Mouse (Mus musculus) hindbrain, embryonic 15.5 days (tissue): Measurements from ENCODE around the gene Fam217a. TPM values are rescaled to one million over a fixed set of nuclear protein-coding genes. Genes with fewer than 3 reads are reported as not detected.
"Not testable (repeated sequence)": the region's sequence is repeated elsewhere in the genome, so short reads cannot be mapped to it uniquely, and the experiment has no call there.

Experiments
- ATAC-seq: fragments of 200-750 bp; cut with Nextera tagmentation; 2 replicates; pipeline ENCODE4 v1.8.0; 2017; ENCODE audit warnings: low read depth, moderate number of reproducible peaks, moderate TSS enrichment; ENCODE audit not compliant: low FRiP score
- H3K27ac ChIP-seq: fragments of 300-500 bp; sonication (generic); replicated peaks from 2 replicates; pipeline ENCODE4 v1.5.1; 2015; ENCODE audit warnings: mild to moderate bottlenecking, inconsistent platforms
- H3K27me3 ChIP-seq: fragments of 300-500 bp; sonication (generic); 2 replicates; pipeline ENCODE4 v1.6.1; 2015; ENCODE audit warnings: control low read depth, inconsistent platforms
- H3K36me3 ChIP-seq: fragments of 300-500 bp; sonication (generic); 2 replicates; pipeline ENCODE4 v1.6.1; 2015; ENCODE audit warnings: control low read depth, inconsistent platforms
- H3K4me1 ChIP-seq: fragments of 300-500 bp; sonication (generic); replicated peaks from 2 replicates; pipeline ENCODE4 v1.6.1; 2015; ENCODE audit warnings: control low read depth, inconsistent platforms
- H3K4me2 ChIP-seq: fragments of 300-500 bp; sonication (generic); 2 replicates; pipeline ENCODE4 v1.6.1; 2015; ENCODE audit warnings: moderate library complexity, mild to moderate bottlenecking, inconsistent platforms
- H3K4me3 ChIP-seq: fragments of 300-500 bp; sonication (generic); 2 replicates; pipeline ENCODE4 v1.5.1; 2015; ENCODE audit warnings: mild to moderate bottlenecking, inconsistent platforms
- H3K9ac ChIP-seq: fragments of 300-500 bp; sonication (generic); 2 replicates; pipeline ENCODE4 v1.6.1; 2015; ENCODE audit warnings: inconsistent platforms
- H3K9me3 ChIP-seq: fragments of 300-500 bp; sonication (generic); 2 replicates; pipeline ENCODE4 v1.6.1; 2016; ENCODE audit warnings: control low read depth, inconsistent platforms
- WGBS: fragments of 180-500 bp; shearing (Covaris S2); methylation state at CpG from one replicate; pipeline ENCODE4 v1.1.7; 2015; 5-methylcytosine and 5-hydroxymethylcytosine counted together
- polyA plus RNA-seq: library from polyadenylated mRNA; unstranded; fragments of >200 nt; fragmentation: Nextera tagmentation; extraction: Ambion mirVana; gene quantifications from 2 replicates; pipeline ENCODE4 v1.2.1, GENCODE M21; 2015

The Fam217a gene
- polyA plus RNA-seq, 1 experiment from 2014 or later, result 0.82 TPM

- H3K36me3 ChIP-seq, H3K4me1 ChIP-seq, H3K27ac ChIP-seq, H3K27me3 ChIP-seq, H3K4me3 ChIP-seq, H3K9ac ChIP-seq, H3K9me3 ChIP-seq, ATAC-seq, H3K4me2 ChIP-seq: not testable (repeated sequence)
- WGBS, result 56% methylated on average over 6 of the region's 8 CpGs
Observed at GRCm38 (mm10) chr13:34861166-34861565, 62.9 kb downstream of the Fam217a start.

Other genes with a start within 250 kb of the Fam217a start
- not detected in 2 replicates for gene Fam50b, start 189.5 kb downstream of the Fam217a start, polyA plus RNA-seq
- 56.8 and 60.6 TPM in 2 replicates for gene Prpf4b, start 49.0 kb downstream of the Fam217a start, polyA plus RNA-seq
- not detected in 2 replicates for gene 4933417A18Rik, start 99 bp upstream of the Fam217a start, polyA plus RNA-seq
- 0.78 and 0.90 TPM in 2 replicates for gene Eci3, start 39.5 kb upstream of the Fam217a start, polyA plus RNA-seq
- gene Eci2, start 102.8 kb upstream of the Fam217a start, polyA plus RNA-seq, result 105 and 114 TPM in 2 replicates